Mouse (Mus musculus) heart, embryonic 11.5 days (tissue): ENCODE results near the gene Lnx2. TPM values are rescaled to one million over a fixed set of nuclear protein-coding genes. Genes with fewer than 3 reads are reported as not detected.

Source experiments
- ATAC-seq: fragments of 200-750 bp; cut with Nextera tagmentation; replicated peaks from 2 replicates; pipeline ENCODE4 v1.8.0; 2017; ENCODE audit warnings: moderate library complexity; ENCODE audit not compliant: insufficient number of reproducible peaks, low FRiP score, low TSS enrichment
- H3K27ac ChIP-seq: fragments of 300-500 bp; sonication (generic); 2 replicates; pipeline ENCODE4 v1.5.1; 2014; ENCODE audit warnings: mild to moderate bottlenecking, low read depth, low read length
- H3K27me3 ChIP-seq: fragments of 300-500 bp; sonication (generic); 2 replicates; pipeline ENCODE4 v1.6.1; 2014; ENCODE audit warnings: mild to moderate bottlenecking, low read length, mixed read lengths; ENCODE audit not compliant: control insufficient read depth, insufficient read depth
- H3K36me3 ChIP-seq: fragments of 300-500 bp; sonication (generic); 2 replicates; pipeline ENCODE4 v1.6.1; 2014; ENCODE audit warnings: mild to moderate bottlenecking, low read length, moderate library complexity, mixed read lengths; ENCODE audit not compliant: control insufficient read depth, insufficient read depth
- H3K4me1 ChIP-seq: fragments of 300-500 bp; sonication (generic); 2 replicates; pipeline ENCODE4 v1.6.1; 2014; ENCODE audit warnings: low read length; ENCODE audit not compliant: control insufficient read depth, insufficient read depth
- H3K4me2 ChIP-seq: fragments of 300-500 bp; sonication (generic); 2 replicates; pipeline ENCODE4 v1.6.1; 2014; ENCODE audit warnings: mild to moderate bottlenecking, moderate library complexity
- H3K4me3 ChIP-seq: fragments of 300-500 bp; sonication (generic); 2 replicates; pipeline ENCODE4 v1.5.1; 2014; ENCODE audit warnings: low read depth, low read length
- H3K9ac ChIP-seq: fragments of 300-500 bp; sonication (generic); 2 replicates; pipeline ENCODE4 v1.6.1; 2014; ENCODE audit warnings: mild to moderate bottlenecking, low read depth, low read length, moderate library complexity
- H3K9me3 ChIP-seq: fragments of 300-500 bp; sonication (generic); replicated peaks from 2 replicates; pipeline ENCODE4 v1.6.1; 2016; ENCODE audit warnings: low read length; ENCODE audit not compliant: control insufficient read depth
- WGBS: fragments of 180-500 bp; shearing (Covaris S2); extraction: QIAGEN DNeasy Blood & Tissue Kit; methylation state at CpG from one replicate; pipeline ENCODE4 v1.1.7; 2014; ENCODE audit not compliant: insufficient replicate concordance; 5-methylcytosine and 5-hydroxymethylcytosine counted together
- polyA plus RNA-seq: library from polyadenylated mRNA; unstranded; fragments of >200 nt; fragmentation: Nextera tagmentation; extraction: Ambion mirVana; gene quantifications from 2 replicates; pipeline ENCODE4 v1.2.1, GENCODE M21; 2014

Lnx2 gene
- polyA plus RNA-seq, 1 experiment from 2014 or later, result 9.4 TPM

DNA sequence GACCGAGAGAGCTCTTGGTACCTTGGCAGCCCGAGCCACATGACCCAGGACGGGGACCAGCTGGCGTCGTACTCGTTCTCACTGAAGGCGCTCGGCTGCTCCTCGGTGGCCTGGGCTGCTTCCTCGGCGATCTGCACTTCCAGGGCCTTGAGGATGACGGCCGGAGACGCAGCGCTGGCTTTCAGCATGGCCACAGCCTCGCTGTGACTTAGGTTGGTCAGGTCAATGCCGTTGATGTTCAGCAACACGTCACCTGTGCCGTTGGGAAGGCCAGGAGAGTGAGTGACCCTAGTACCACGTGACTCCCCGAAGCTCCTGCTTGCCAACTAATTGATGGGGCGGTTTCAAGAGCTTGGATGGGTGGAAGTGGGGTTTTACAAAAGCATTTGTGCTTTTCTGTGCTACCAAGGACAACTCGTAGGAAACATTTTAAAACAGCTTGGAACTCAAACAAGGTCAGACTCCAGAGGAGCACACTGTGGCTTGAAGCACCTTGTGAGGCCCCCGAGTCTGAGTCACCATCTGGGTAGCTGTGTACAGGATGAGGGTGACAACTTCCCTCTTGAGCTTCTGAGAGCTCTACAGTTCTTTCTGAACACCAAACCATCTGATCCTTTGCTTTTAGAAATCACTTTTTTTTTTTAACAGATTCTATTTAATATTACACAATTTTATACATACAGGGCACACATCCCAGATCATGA, 51.9 kb downstream of the Lnx2 start:
- H3K27me3 ChIP-seq, result no peaks in the 10 kb centered on the region
- no peak overlapping the region for H3K9ac ChIP-seq
- no peaks in the 10 kb centered on the region for H3K4me1 ChIP-seq
- H3K27ac ChIP-seq, result no peak overlapping the region
- no peaks in the 10 kb centered on the region for H3K9me3 ChIP-seq
- H3K4me2 ChIP-seq, result no peak overlapping the region
- ATAC-seq, result no peak
- H3K36me3 ChIP-seq, result peaks cover 15% of the 10 kb centered on the region; the same call in 1 of the 2 replicates
- H3K4me3 ChIP-seq, result no peak overlapping the region
- 71% methylated on average over 24 of the region's 24 CpGs for WGBS

DNA sequence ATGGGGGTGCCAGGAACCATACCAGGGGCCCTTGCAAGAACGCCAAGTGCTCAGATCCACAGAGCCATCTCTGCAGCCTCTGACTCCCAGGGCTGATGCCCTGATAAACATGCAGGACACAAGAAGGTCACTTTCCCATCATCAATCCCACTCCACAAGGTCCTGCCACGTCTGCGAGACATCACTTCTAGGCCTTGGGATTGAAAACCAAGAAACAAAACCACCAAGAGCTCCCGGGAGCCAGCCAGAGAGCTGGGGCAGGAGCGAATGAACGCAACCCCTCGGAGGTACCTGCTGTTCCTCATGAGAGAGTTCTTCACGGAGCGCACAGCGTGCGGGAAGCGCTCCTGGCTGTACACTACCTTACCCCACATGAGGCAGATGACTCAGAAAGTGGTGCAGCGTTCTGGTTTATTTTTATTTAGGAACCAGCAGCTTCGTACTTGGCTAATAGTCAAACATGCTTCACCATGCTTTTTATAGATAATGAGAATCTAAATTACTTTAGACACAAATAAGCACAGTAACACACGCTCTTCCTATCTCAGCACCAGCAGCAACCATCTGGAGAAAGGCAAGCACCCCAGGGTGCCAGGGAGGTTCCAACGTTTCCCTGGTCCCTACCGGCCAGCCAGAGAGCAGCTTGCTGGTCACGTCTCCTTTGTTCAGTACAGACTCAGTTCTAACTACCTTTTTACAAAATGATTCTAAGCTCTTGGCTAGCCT, 53.0 kb downstream of the Lnx2 start:
- H3K9me3 ChIP-seq, result no peaks in the 10 kb centered on the region
- no peak overlapping the region for H3K27ac ChIP-seq
- no peak overlapping the region for H3K9ac ChIP-seq
- no peaks in the 10 kb centered on the region for H3K4me1 ChIP-seq
- ATAC-seq, result no peak
- H3K36me3 ChIP-seq, result peaks cover 10% of the 10 kb centered on the region; the same call in 1 of the 2 replicates
- WGBS, result 87% methylated on average over 18 of the region's 18 CpGs
- H3K27me3 ChIP-seq, result no peaks in the 10 kb centered on the region
- no peak overlapping the region for H3K4me2 ChIP-seq
- H3K4me3 ChIP-seq, result no peak overlapping the region

DNA sequence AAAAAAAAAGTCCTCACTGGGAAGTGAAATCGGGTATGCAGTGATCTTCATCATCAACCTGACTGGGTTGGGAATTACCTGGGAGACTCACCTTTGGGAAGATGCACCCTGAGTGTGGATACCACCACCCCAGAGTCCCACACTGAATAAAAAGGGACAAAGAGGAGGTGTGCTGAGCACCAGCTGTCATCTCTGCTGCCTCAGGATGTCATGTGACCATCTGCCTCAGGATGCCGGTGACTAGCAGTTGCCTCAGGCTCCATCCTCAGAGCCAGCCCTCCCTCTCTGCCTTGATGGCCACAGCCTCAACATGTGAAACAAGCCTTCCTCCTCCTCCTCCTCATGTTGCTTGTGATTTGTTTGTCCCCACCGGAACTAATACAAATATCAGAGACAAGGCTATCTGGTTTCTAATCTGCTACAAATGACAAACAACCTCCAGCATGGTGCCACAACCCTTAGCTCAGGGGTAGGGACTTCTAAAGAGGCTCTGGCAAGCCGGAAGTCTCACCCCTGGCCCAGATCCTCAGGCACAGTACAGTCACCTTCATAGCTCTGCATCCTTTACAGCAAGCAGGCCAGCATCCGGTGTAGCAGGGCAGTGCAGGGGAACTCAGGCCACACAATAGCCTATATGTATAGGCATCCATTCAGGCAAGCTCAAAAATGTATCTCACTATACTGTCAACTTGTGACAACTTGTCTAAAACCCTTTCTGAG, 54.7 kb downstream of the Lnx2 start:
- 71% methylated on average over 5 of the region's 5 CpGs for WGBS
- no peak overlapping the region for H3K4me3 ChIP-seq
- no peaks in the 10 kb centered on the region for H3K4me1 ChIP-seq
- no peak overlapping the region for H3K27ac ChIP-seq
- no peak overlapping the region for H3K9ac ChIP-seq
- no peaks in the 10 kb centered on the region for H3K9me3 ChIP-seq
- no peak overlapping the region for H3K4me2 ChIP-seq
- H3K36me3 ChIP-seq, result peaks cover 7% of the 10 kb centered on the region; the same call in 1 of the 2 replicates
- H3K27me3 ChIP-seq, result no peaks in the 10 kb centered on the region
- no peak for ATAC-seq

DNA sequence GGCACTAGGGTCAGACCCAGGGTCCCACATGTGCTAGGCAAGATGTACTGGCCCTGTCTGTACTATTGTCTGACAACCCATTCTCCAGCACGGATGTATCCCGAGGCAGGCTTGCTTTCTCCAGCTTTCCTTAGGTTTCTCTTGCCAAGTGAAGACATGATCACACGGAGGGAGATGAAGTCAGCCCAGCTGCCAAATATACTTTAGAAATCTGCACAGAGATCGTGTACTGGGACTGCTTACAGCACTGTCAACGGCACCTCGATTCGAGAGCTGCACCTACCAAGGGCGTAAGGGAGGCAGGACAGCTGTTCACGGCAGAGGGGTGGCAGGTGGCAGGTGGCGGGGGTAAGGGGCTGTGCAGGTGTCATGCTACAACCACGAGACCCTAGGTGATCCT, 55.8 kb downstream of the Lnx2 start:
- H3K27me3 ChIP-seq, result no peaks in the 10 kb centered on the region
- H3K9ac ChIP-seq, result no peak overlapping the region
- no peak for ATAC-seq
- no peaks in the 10 kb centered on the region for H3K9me3 ChIP-seq
- no peak overlapping the region for H3K4me3 ChIP-seq
- H3K4me1 ChIP-seq, result no peaks in the 10 kb centered on the region
- WGBS, result 88% methylated on average over 11 of the region's 11 CpGs
- no peak overlapping the region for H3K27ac ChIP-seq
- H3K4me2 ChIP-seq, result no peak overlapping the region
- H3K36me3 ChIP-seq, result peaks cover 7% of the 10 kb centered on the region; the same call in 1 of the 2 replicates

DNA sequence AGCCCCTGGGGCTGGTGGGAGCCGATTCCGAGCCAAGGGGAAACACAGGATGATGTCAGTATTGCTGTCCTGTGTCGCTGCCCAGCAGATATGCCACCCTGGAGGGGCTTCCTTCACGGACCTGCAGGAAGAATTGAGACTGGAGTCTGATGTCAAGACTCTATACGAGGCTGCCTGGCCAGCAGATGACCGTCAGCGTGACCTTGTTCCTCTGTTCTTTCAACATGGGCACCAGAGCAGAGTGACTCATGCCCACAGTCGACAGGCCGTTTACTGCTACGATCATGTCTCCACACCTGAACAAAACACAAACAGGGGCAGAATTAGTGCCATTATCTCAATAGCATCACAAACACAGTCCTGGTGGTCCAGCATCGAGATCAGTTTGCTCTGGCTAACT, 57.6 kb downstream of the Lnx2 start:
- H3K9me3 ChIP-seq, result no peaks in the 10 kb centered on the region
- no peak overlapping the region for H3K9ac ChIP-seq
- no peak for ATAC-seq
- H3K27me3 ChIP-seq, result no peaks in the 10 kb centered on the region
- no peak overlapping the region for H3K4me3 ChIP-seq
- H3K36me3 ChIP-seq, result peaks cover 7% of the 10 kb centered on the region; the same call in 1 of the 2 replicates
- H3K4me2 ChIP-seq, result no peak overlapping the region
- 86% methylated on average over 11 of the region's 11 CpGs for WGBS
- no peak overlapping the region for H3K27ac ChIP-seq
- no peaks in the 10 kb centered on the region for H3K4me1 ChIP-seq

DNA sequence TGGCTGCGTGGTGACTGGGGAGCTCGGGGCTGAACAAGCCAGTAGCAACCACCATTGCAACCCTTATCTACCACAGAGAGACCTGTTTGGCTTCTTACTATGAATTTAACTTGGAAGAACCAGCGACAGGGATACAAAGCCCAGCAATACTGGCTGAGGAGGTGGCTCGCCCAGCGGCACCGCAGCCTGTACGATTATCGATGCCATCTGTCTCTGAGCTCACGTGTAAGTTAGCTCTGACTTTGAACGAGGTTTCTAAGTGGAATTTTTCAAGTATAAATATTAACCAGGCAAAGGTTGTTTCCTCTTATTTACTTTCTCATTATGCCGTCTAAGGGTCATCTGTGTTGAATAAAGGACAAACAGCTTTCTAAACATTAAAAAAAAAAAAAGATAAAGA, 58.9 kb downstream of the Lnx2 start:
- Histone ChIP-seq H3K27ac (no peak overlapping the region), H3K9ac (no peak overlapping the region), H3K4me3 (no peak overlapping the region), H3K4me2 (no peak overlapping the region), H3K9me3 (no peaks in the 10 kb centered on the region), H3K27me3 (no peaks in the 10 kb centered on the region), H3K4me1 (no peaks in the 10 kb centered on the region), H3K36me3 (peaks cover 4% of the 10 kb centered on the region; the same call in 1 of the 2 replicates)
- ATAC-seq, result no peak
- 85% methylated on average over 11 of the region's 11 CpGs for WGBS

DNA sequence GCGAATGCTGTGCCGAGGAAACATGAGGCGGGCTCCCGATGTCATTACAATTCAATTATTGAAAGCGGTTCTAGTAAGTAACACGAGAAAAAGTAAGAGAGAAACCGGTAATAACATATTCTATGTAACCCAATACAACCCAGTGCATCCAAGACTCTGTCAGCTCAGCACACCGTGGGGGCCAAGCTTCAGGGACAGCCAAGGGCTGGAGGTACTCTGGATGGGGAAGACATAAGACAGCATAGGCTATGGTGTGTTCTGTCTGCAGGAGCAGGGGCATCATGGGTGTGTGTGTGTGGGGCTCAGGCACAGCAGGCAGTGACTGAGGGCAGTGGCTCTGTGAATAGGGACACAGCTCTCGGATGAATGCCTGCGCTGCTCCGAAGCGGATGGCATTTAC, 59.8 kb downstream of the Lnx2 start:
- ATAC-seq, result no peak
- 89% methylated on average over 12 of the region's 12 CpGs for WGBS
- no peak overlapping the region for H3K27ac ChIP-seq
- no peaks in the 10 kb centered on the region for H3K9me3 ChIP-seq
- no peak overlapping the region for H3K4me3 ChIP-seq
- H3K4me1 ChIP-seq, result no peaks in the 10 kb centered on the region
- no peak overlapping the region for H3K9ac ChIP-seq
- no peak overlapping the region for H3K4me2 ChIP-seq
- H3K27me3 ChIP-seq, result no peaks in the 10 kb centered on the region
- peaks cover 4% of the 10 kb centered on the region; the same call in 1 of the 2 replicates for H3K36me3 ChIP-seq

DNA sequence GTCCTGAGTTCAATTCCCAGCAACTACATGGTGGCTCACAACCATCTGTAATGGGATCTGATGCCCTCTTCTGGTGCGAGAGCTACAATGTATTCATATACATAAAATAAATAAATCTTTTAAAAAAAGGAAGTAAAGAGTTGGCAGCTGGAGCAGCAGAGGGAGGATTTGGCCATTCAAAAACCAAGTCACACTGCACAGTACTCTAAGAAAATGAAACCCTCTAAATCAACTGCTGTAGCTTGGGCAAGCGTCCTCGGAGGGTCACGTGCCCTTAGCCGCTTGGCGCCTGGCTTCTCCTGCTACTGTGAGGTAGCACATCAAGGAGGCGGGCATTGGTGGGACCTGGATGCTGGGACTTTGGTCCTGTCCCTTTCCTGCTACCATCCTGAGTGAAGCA, 61.2 kb downstream of the Lnx2 start:
- WGBS, result 84% methylated on average over 7 of the region's 7 CpGs
- Histone ChIP-seq H3K4me3 (no peak overlapping the region), H3K27ac (no peak overlapping the region), H3K4me1 (no peaks in the 10 kb centered on the region), H3K9me3 (no peaks in the 10 kb centered on the region), H3K36me3 (peaks cover 4% of the 10 kb centered on the region; the same call in 1 of the 2 replicates), H3K9ac (no peak overlapping the region), H3K27me3 (no peaks in the 10 kb centered on the region), H3K4me2 (no peak overlapping the region)
- no peak for ATAC-seq
